Mouse (Mus musculus): ENCODE results near the gene Scn5a. TPM values are rescaled to one million over a fixed set of nuclear protein-coding genes. Genes with fewer than 3 reads are reported as not detected.

Scn5a gene
- 0.03 and 0.27 TPM in 2 replicates for polyA plus RNA-seq (2014; fragmentation: Nextera tagmentation; extraction: Ambion mirVana)

DNA sequence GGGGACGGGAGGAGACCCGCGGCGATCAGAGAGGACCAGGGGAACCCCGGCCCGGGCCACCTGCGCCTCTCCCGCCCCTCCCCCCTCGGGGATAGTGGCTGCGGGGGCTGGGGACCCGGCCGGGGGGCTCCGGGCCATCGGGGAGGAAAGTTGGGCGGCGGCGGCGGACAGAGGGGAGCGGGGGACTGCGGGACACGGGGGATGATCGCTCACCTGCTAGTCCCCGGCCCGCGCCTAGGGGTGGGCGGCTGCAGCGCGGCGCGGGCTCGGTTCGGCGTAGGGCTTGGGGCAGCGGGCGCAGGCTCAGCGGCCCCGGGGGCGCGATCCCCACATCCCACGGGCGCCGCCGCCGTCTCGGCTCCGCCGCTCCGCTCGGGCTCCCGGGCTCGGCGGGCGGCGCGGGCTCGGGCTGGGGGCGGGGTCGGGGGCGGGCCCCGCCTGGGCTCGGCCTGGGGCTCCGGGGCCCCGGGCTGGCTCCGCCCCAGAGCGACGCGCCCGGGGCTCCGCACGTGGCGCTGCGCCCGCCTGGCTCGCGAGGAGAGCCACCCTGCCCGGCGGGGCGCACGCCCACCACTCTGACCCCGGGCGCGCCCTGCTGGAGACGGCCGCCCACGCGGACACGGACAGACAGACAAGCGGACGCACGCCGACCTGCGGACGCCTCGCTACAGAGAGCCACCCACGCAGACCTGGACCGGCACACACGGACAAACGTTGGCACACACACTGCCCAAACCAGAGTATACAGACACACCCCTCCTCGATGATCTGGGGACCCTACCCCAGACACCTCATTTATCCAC is at the start of gene Scn5a:
Gene Scn5a (minus strand): TSS at position 381 of the 803 bp plus-strand sequence.
- peak; percentile 58; the same call in 1 of the 2 replicates for ATAC-seq (ENCODE audit: low FRiP score, low TSS enrichment)
- no peaks in the 10 kb centered on the region for H3K9me3 ChIP-seq (ENCODE audit: control insufficient read depth, low read length)
- WGBS = under 1% methylated on average over 69 of the region's 99 CpGs
- H3K4me1 ChIP-seq (ENCODE audit: control insufficient read depth, insufficient read depth, low read length) = peaks cover 7% of the 10 kb centered on the region; the same call in 1 of the 2 replicates
- H3K27me3 ChIP-seq (ENCODE audit: control insufficient read depth, insufficient read depth, low read length) = peaks cover 76% of the 10 kb centered on the region
- H3K9ac ChIP-seq (ENCODE audit: low read depth, low read length) = peak within 1 kb of the TSS; percentile 55
- peak within 1 kb of the TSS; percentile 98 for H3K4me2 ChIP-seq (replicated peaks; ENCODE audit: low read depth, low read length)
- no peaks in the 10 kb centered on the region for H3K36me3 ChIP-seq (ENCODE audit: control insufficient read depth, insufficient read depth, low read length)
- no peak within 1 kb of the TSS for H3K27ac ChIP-seq (ENCODE audit: low read depth, low read length)
- H3K4me3 ChIP-seq (ENCODE audit: low read length) = peak within 1 kb of the TSS; percentile 57

DNA sequence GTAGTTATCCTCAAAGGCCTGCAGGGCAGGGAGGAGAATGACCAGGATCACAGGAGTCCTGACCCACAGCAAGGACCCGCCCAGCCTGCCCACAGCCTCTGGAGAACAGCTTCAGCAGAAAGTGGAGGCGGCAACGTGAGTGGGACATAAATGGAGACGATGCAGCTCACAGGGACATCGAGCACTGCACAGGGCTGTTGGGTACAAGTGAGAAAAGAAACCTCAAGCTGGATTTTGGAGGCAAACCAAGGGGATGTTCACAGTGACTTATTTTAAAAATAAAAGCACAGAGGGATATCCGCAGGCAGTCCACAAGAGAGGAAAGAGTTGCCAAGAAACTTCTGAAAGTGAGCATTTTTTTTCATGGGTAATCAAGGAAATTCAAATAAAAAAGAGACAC is 48.4 kb upstream of the Scn5a start:
- WGBS = 76% methylated on average over 6 of the region's 6 CpGs
- Histone ChIP-seq H3K4me1 (ENCODE audit: control insufficient read depth, insufficient read depth, low read length) (peaks cover 10% of the 10 kb centered on the region), H3K36me3 (ENCODE audit: control insufficient read depth, insufficient read depth, low read length) (no peaks in the 10 kb centered on the region), H3K4me3 (ENCODE audit: low read length) (no peak overlapping the region), H3K9me3 (ENCODE audit: control insufficient read depth, low read length) (0 out of 2 replicates have a peak, but pooled peaks cover 6% of the 10 kb centered on the region), H3K27me3 (ENCODE audit: control insufficient read depth, insufficient read depth, low read length) (peaks cover 66% of the 10 kb centered on the region), H3K9ac (ENCODE audit: low read depth, low read length) (no peak overlapping the region), H3K4me2 (replicated peaks; ENCODE audit: low read depth, low read length) (no peak overlapping the region), H3K27ac (ENCODE audit: low read depth, low read length) (no peak overlapping the region)
- ATAC-seq (ENCODE audit: low FRiP score, low TSS enrichment) = no peak

DNA sequence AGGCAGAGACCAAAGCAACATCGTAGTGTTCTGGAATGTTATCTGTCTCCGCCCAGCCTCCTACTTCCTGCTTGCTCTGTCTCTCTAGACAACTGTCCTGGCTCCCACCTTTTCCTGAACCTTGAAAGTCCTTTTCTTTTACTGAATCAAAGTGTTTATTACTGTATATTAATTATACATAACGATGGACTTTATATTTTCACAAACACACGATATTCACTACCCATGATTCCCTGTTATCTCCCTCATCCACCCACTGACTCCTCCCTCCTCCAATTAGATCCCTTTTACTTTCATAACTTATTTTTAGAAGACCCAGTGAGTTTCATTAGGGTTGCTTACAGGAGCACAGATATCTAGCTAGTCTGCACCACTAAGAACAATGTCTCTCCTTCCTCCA is 45.3 kb upstream of the Scn5a start:
- H3K9me3 ChIP-seq (ENCODE audit: control insufficient read depth, low read length) = 0 out of 2 replicates have a peak, but pooled peaks cover 6% of the 10 kb centered on the region
- H3K27ac ChIP-seq (ENCODE audit: low read depth, low read length) = no peak overlapping the region
- H3K27me3 ChIP-seq (ENCODE audit: control insufficient read depth, insufficient read depth, low read length) = peaks cover 46% of the 10 kb centered on the region
- no peak overlapping the region for H3K4me3 ChIP-seq (ENCODE audit: low read length)
- no peak for ATAC-seq (ENCODE audit: low FRiP score, low TSS enrichment)
- H3K9ac ChIP-seq (ENCODE audit: low read depth, low read length) = no peak overlapping the region
- no peaks in the 10 kb centered on the region for H3K4me1 ChIP-seq (ENCODE audit: control insufficient read depth, insufficient read depth, low read length)
- 86% methylated on average over 4 of the region's 4 CpGs for WGBS
- H3K36me3 ChIP-seq (ENCODE audit: control insufficient read depth, insufficient read depth, low read length) = no peaks in the 10 kb centered on the region
- H3K4me2 ChIP-seq (replicated peaks; ENCODE audit: low read depth, low read length) = no peak overlapping the region

DNA sequence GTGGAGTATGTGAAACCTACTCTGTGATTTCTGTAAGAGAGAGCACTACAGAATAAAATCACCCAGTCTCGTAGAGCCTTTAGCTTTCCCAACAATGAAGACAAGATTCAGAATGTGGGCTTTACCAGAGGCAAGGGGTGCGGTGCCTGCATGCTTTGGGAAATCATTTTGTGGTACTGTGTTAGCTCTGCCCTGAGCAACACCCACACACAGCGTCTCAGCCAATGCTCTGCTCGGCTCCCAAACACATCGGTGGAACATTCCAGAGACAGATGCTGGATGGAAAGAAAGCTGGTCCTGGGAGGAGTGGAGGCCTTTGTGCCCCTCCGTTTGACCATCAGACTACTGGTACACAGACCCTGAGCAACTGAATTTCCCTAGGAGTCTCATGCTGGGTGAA is 36.0 kb upstream of the Scn5a start:
- Histone ChIP-seq H3K36me3 (ENCODE audit: control insufficient read depth, insufficient read depth, low read length) (no peaks in the 10 kb centered on the region), H3K9ac (ENCODE audit: low read depth, low read length) (no peak overlapping the region), H3K9me3 (ENCODE audit: control insufficient read depth, low read length) (no peaks in the 10 kb centered on the region), H3K27ac (ENCODE audit: low read depth, low read length) (no peak overlapping the region), H3K4me3 (ENCODE audit: low read length) (no peak overlapping the region), H3K4me2 (replicated peaks; ENCODE audit: low read depth, low read length) (no peak overlapping the region), H3K27me3 (ENCODE audit: control insufficient read depth, insufficient read depth, low read length) (peaks cover 7% of the 10 kb centered on the region; the same call in 1 of the 2 replicates), H3K4me1 (ENCODE audit: control insufficient read depth, insufficient read depth, low read length) (0 out of 2 replicates have a peak, but pooled peaks cover 3% of the 10 kb centered on the region)
- WGBS = 81% methylated on average over 6 of the region's 6 CpGs
- ATAC-seq (ENCODE audit: low FRiP score, low TSS enrichment) = no peak

DNA sequence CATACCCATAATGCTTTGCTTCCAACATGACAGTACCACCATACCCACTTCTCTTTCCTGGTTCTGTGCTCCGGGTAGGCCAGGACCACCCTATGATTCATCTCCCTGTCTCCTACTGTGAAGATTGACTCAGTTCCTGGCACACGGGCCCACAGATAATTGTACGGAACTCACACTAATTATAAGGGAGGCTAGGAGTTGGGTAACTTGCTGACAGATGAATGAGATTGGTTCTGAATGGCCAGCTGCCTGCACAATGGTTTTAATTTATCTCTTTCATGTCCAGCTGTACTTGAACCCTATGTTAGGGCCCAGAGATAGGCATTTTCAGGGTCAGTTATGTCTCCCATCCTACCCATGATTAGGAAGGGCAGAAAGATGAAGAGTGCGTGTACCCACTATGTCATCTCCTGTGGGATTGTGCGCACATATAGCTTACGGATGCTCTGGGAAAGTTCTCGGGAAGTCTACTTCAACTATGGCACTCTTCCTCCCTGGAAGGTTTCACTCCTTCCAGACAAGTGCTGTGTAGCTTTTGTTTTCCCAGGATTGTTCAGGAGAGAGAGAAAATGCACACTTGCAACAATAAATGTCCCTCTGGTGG is 31.8 kb upstream of the Scn5a start:
- H3K36me3 ChIP-seq (ENCODE audit: control insufficient read depth, insufficient read depth, low read length) = no peaks in the 10 kb centered on the region
- H3K4me3 ChIP-seq (ENCODE audit: low read length) = no peak overlapping the region
- peaks cover 2% of the 10 kb centered on the region for H3K27me3 ChIP-seq (ENCODE audit: control insufficient read depth, insufficient read depth, low read length)
- ATAC-seq (ENCODE audit: low FRiP score, low TSS enrichment) = no peak
- 0 out of 2 replicates have a peak, but pooled peaks cover 3% of the 10 kb centered on the region for H3K4me1 ChIP-seq (ENCODE audit: control insufficient read depth, insufficient read depth, low read length)
- H3K9ac ChIP-seq (ENCODE audit: low read depth, low read length) = no peak overlapping the region
- 91% methylated on average over 7 of the region's 7 CpGs for WGBS
- H3K4me2 ChIP-seq (replicated peaks; ENCODE audit: low read depth, low read length) = no peak overlapping the region
- H3K27ac ChIP-seq (ENCODE audit: low read depth, low read length) = no peak overlapping the region
- no peaks in the 10 kb centered on the region for H3K9me3 ChIP-seq (ENCODE audit: control insufficient read depth, low read length)

DNA sequence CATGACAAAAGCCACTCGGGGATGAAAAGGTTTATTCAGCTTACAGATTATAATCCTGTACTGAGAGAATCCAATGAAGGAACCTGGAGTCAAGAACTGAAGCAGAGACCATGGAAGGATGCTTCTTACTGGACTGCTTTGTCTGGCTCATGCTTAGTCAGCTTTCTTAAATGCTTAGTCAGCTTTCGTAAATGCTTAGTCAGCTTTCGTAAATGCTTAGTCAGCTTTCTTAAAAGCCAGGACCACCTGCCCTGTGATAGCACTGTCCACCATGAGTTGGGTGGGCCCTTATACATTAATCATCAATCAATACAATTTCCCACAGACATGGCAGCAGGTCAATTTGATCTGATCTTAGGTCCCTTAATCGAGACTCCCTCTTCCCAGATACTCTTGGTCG is 28.1 kb upstream of the Scn5a start:
- no peak overlapping the region for H3K4me3 ChIP-seq (ENCODE audit: low read length)
- WGBS = 93% methylated on average over 5 of the region's 5 CpGs
- no peaks in the 10 kb centered on the region for H3K36me3 ChIP-seq (ENCODE audit: control insufficient read depth, insufficient read depth, low read length)
- no peaks in the 10 kb centered on the region for H3K4me1 ChIP-seq (ENCODE audit: control insufficient read depth, insufficient read depth, low read length)
- ATAC-seq (ENCODE audit: low FRiP score, low TSS enrichment) = no peak
- no peak overlapping the region for H3K4me2 ChIP-seq (replicated peaks; ENCODE audit: low read depth, low read length)
- no peak overlapping the region for H3K9ac ChIP-seq (ENCODE audit: low read depth, low read length)
- H3K27me3 ChIP-seq (ENCODE audit: control insufficient read depth, insufficient read depth, low read length) = no peaks in the 10 kb centered on the region; the same call in 1 of the 2 replicates
- no peak overlapping the region for H3K27ac ChIP-seq (ENCODE audit: low read depth, low read length)
- no peaks in the 10 kb centered on the region for H3K9me3 ChIP-seq (ENCODE audit: control insufficient read depth, low read length)

DNA sequence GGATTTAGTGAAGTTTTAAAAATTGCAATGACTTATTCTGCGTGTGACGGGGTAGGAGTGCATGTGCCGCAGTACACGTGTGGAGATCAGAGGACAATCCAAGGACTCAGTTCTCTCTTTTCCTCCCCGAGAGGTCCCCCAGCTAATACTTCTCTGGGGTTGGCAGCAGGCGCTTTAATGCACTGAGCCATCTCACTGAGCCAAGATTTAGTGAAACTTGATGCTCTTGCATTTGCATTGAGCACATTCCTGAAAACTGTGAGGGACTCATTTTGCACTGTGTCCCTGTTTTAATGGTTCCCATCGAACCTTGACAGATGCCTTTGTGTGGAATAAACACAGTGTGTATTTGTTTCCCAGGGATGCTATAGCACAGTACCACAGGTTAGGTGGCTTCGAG is 25.8 kb upstream of the Scn5a start:
- H3K4me1 ChIP-seq (ENCODE audit: control insufficient read depth, insufficient read depth, low read length) = no peaks in the 10 kb centered on the region
- H3K27ac ChIP-seq (ENCODE audit: low read depth, low read length) = no peak overlapping the region
- no peak overlapping the region for H3K4me2 ChIP-seq (replicated peaks; ENCODE audit: low read depth, low read length)
- ATAC-seq (ENCODE audit: low FRiP score, low TSS enrichment) = no peak
- H3K36me3 ChIP-seq (ENCODE audit: control insufficient read depth, insufficient read depth, low read length) = no peaks in the 10 kb centered on the region
- 66% methylated on average over 8 of the region's 8 CpGs for WGBS
- H3K4me3 ChIP-seq (ENCODE audit: low read length) = no peak overlapping the region
- no peak overlapping the region for H3K9ac ChIP-seq (ENCODE audit: low read depth, low read length)
- H3K27me3 ChIP-seq (ENCODE audit: control insufficient read depth, insufficient read depth, low read length) = no peaks in the 10 kb centered on the region; the same call in 1 of the 2 replicates
- peaks cover 5% of the 10 kb centered on the region; the same call in 1 of the 2 replicates for H3K9me3 ChIP-seq (ENCODE audit: control insufficient read depth, low read length)

DNA sequence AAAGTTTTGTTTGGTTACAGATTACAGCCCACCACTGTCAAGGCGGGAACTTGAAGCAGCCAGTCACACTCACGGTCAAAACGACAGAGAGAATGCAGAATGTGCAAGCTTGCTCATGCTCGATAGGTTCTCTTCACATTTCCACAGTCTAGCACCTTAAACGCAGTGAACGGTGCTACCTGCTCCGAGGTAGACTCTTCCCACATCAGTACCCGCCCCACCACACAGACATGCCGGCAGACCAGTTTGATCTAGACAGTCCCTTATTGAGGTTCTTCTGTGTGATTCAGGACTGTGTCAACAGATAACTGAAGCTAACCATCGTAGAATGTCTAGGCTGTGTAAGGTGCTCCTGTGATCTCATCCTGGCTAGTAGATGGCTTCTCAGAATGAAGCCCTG is 19.7 kb upstream of the Scn5a start:
- Histone ChIP-seq H3K36me3 (ENCODE audit: control insufficient read depth, insufficient read depth, low read length) (no peaks in the 10 kb centered on the region), H3K4me2 (replicated peaks; ENCODE audit: low read depth, low read length) (no peak overlapping the region), H3K9ac (ENCODE audit: low read depth, low read length) (no peak overlapping the region), H3K27ac (ENCODE audit: low read depth, low read length) (no peak overlapping the region), H3K4me1 (ENCODE audit: control insufficient read depth, insufficient read depth, low read length) (no peaks in the 10 kb centered on the region), H3K4me3 (ENCODE audit: low read length) (no peak overlapping the region), H3K27me3 (ENCODE audit: control insufficient read depth, insufficient read depth, low read length) (no peaks in the 10 kb centered on the region), H3K9me3 (ENCODE audit: control insufficient read depth, low read length) (peaks cover 5% of the 10 kb centered on the region; the same call in 1 of the 2 replicates)
- no peak for ATAC-seq (ENCODE audit: low FRiP score, low TSS enrichment)
- 81% methylated on average over 10 of the region's 10 CpGs for WGBS

DNA sequence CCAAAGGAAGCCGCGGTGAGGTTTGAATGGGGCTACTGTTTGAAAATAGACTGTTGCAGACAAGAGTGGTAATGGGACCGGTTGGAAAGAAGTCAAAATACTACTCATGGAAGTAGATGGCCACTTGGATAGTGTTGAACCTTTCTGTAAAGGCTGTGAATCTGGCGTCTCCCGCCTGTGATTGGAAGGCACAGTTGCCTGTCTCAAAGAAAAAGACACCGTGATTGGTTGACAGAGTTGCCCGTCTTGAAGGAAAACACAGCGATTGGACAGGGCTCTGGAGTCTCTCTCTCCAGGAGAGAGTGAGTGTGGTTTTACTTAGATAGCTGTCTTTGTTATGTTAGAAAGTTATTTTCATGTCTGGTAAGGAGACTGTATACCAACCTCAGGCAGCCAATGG is 18.5 kb upstream of the Scn5a start:
- 78% methylated on average over 8 of the region's 8 CpGs for WGBS

More for the DNA sequence above, 18.5 kb upstream of the Scn5a start:
- Histone ChIP-seq H3K36me3 (ENCODE audit: control insufficient read depth, insufficient read depth, low read length) (no peaks in the 10 kb centered on the region), H3K27ac (ENCODE audit: low read depth, low read length) (no peak overlapping the region), H3K4me1 (ENCODE audit: control insufficient read depth, insufficient read depth, low read length) (no peaks in the 10 kb centered on the region), H3K9me3 (ENCODE audit: control insufficient read depth, low read length) (peaks cover 5% of the 10 kb centered on the region; the same call in 1 of the 2 replicates), H3K4me2 (replicated peaks; ENCODE audit: low read depth, low read length) (no peak overlapping the region), H3K4me3 (ENCODE audit: low read length) (no peak overlapping the region), H3K27me3 (ENCODE audit: control insufficient read depth, insufficient read depth, low read length) (no peaks in the 10 kb centered on the region), H3K9ac (ENCODE audit: low read depth, low read length) (no peak overlapping the region)
- ATAC-seq (ENCODE audit: low FRiP score, low TSS enrichment) = no peak
